Mouse (Mus musculus): ENCODE measurements around the gene Sin3b. TPM values are rescaled to one million over a fixed set of nuclear protein-coding genes. Genes with fewer than 3 reads are reported as not detected.
A peak's percentile ranks its signal among the peaks of the same experiment; 100 is the strongest.

The Sin3b gene
- polyA plus RNA-seq, 1 experiment from 2014 or later, result 169 TPM

DNA sequence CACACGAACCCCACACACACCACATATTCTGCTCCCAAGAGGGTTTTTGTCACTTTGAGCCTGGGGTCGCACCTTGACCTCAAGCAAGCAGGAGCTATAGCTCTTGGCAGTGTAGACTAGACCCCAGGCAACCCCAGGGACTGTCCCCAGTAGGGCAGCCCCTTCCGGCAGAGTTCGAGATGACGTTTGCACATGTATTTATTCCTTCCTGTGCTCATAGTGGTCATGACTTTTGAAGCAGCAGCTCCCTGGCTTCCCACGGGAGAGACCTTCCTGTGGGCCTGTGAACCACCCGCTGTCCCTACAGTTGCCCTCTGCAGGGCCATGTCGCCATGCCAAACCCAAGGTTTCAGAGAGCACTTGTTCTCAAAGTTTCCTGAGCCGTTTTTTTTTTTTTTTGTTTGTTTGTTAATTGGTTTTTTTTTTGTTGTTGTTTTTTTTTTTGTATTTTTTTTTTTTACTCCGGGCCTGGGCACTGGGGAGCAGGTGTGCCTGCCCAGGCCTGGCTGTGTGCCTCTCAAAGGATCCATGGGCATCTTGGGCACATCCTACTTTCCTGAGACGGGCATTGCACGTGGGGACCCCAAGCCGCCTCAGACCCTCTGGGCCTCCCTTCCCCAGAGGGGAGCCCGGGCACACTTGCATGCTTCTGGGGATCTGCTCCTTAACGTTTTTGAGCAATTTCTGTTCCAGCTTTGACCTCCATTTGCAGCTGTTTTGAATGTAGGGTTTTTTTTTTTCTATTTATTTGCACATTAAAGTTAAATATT lies 34.5 kb downstream of the Sin3b start:
- peaks cover 22% of the 10 kb centered on the region for H3K36me3 ChIP-seq (ENCODE audit: control insufficient read depth, insufficient read depth, low read length)
- ATAC-seq (ENCODE audit: insufficient read depth, low FRiP score, low TSS enrichment), result no peak

DNA sequence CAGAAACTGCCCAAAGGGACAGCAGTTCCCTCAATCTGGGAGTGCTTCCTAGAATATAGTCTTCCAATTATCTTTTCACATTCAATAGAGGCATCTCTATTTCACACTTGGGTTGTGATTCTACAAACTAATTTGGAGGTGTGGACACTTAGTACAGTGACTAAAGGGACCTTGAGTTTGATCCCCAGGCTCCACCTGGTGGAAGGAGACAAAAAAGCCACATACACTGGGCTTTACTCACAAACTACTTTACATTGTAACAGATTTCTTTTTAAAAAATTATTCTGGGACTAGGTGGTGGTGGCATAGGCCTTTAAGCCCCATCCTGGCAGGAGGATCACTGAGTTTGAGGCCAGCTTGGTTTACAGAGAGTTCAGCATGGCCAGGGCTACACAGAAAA lies 35.2 kb downstream of the Sin3b start:
- DNase-seq (ENCODE audit: low spot score) (no peak), ATAC-seq (ENCODE audit: insufficient read depth, low FRiP score, low TSS enrichment) (no peak)
- peaks cover 17% of the 10 kb centered on the region for H3K36me3 ChIP-seq (ENCODE audit: control insufficient read depth, insufficient read depth, low read length)
- no peak overlapping the region for H3K27ac ChIP-seq (ENCODE audit: low read depth, low read length)
- no peak overlapping the region for H3K4me2 ChIP-seq (ENCODE audit: low read depth)
- H3K9me3 ChIP-seq (ENCODE audit: control insufficient read depth, low read length), result no peaks in the 10 kb centered on the region
- no peaks in the 10 kb centered on the region for H3K4me1 ChIP-seq (ENCODE audit: control insufficient read depth, insufficient read depth, low read length)
- no peaks in the 10 kb centered on the region for H3K27me3 ChIP-seq (ENCODE audit: control insufficient read depth, insufficient read depth, low read length)
- no peak overlapping the region for H3K9ac ChIP-seq (ENCODE audit: low read length)
- no peak overlapping the region for H3K4me3 ChIP-seq (ENCODE audit: low read depth, low read length)

More for the DNA sequence above, 34.5 kb downstream of the Sin3b start:
- Histone ChIP-seq H3K9ac (ENCODE audit: low read length) (no peak overlapping the region), H3K27me3 (ENCODE audit: control insufficient read depth, insufficient read depth, low read length) (no peaks in the 10 kb centered on the region), H3K4me3 (ENCODE audit: low read depth, low read length) (no peak overlapping the region), H3K9me3 (ENCODE audit: control insufficient read depth, low read length) (no peaks in the 10 kb centered on the region), H3K4me1 (ENCODE audit: control insufficient read depth, insufficient read depth, low read length) (no peaks in the 10 kb centered on the region), H3K27ac (ENCODE audit: low read depth, low read length) (no peak overlapping the region), H3K4me2 (ENCODE audit: low read depth) (no peak overlapping the region)
- 93% methylated on average over 15 of the region's 15 CpGs for WGBS
- no peak for DNase-seq (ENCODE audit: low spot score)

DNA sequence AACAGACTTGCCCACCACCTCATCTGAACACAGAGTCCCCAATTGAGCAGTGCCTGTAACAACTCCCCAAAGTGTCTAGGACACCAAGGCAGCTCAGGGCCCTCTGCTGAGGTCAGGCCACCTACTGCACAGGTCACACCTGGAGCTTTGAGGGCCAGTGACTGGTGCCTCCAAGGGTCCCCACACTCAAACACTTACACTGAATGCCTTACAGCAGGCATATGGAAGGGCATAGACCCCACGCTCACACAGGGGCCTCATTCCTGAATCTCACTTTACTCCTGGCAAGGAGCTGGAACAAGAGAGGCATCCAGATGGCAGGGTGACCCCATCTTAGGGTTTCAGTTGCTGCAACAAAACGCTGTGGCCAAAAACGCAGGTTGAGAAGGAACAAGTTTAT lies 37.1 kb downstream of the Sin3b start:
- Histone ChIP-seq H3K36me3 (ENCODE audit: control insufficient read depth, insufficient read depth, low read length) (peaks cover 13% of the 10 kb centered on the region; the same call in 1 of the 2 replicates), H3K4me3 (ENCODE audit: low read depth, low read length) (no peak overlapping the region), H3K27ac (ENCODE audit: low read depth, low read length) (no peak overlapping the region), H3K9me3 (ENCODE audit: control insufficient read depth, low read length) (no peaks in the 10 kb centered on the region), H3K4me1 (ENCODE audit: control insufficient read depth, insufficient read depth, low read length) (no peaks in the 10 kb centered on the region), H3K9ac (ENCODE audit: low read length) (no peak overlapping the region), H3K4me2 (ENCODE audit: low read depth) (no peak overlapping the region), H3K27me3 (ENCODE audit: control insufficient read depth, insufficient read depth, low read length) (no peaks in the 10 kb centered on the region)
- WGBS, result 87% methylated on average over 3 of the region's 3 CpGs
- DNase-seq (ENCODE audit: low spot score), result no peak
- no peak for ATAC-seq (ENCODE audit: insufficient read depth, low FRiP score, low TSS enrichment)

DNA sequence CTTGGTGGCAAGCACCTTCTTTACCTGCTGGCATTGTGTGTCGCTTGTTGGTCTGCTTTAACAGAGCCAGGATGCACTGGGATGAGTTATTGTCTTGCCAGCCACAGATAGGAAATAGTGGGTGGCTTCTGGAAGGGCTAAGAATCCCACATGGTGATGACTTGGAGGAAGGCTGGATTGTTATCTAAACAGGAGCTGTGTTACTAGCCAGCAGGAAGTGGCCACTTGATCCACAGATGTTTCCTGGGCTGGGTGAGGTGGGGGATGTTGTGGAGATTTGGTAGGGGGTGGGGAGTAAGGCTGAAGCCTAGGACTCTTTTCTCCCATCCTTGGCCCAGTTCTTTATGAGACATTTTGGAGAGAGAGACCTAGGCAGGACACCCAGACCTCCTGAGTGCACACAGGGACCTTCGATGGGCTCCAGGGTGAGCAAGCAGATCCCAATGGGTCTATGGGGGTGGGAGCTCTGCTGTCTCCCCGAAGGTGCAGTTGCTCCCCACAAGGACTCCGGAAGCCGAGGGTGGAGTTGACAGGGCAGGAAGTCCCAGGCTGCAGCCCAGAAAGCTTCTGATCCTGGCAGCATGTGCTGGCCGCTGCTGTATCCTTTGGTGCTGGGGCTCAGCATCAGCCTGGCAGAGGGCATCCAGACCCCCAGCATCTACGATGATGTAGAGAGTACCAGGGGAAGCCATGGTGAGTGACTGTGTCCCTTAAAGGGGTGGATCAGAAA lies 38.4 kb downstream of the Sin3b start, which contains the start of gene F2rl3:
Gene F2rl3, plus strand, starts transcription at position 559 of the 730 bp plus-strand sequence.
- no peak within 1 kb of the TSS for H3K4me3 ChIP-seq (ENCODE audit: low read depth, low read length)
- H3K27ac ChIP-seq (ENCODE audit: low read depth, low read length), result no peak within 1 kb of the TSS
- H3K9ac ChIP-seq (ENCODE audit: low read length), result no peak within 1 kb of the TSS
- WGBS, result 74% methylated on average over 7 of the region's 7 CpGs
- H3K9me3 ChIP-seq (ENCODE audit: control insufficient read depth, low read length), result no peaks in the 10 kb centered on the region
- no peaks in the 10 kb centered on the region for H3K27me3 ChIP-seq (ENCODE audit: control insufficient read depth, insufficient read depth, low read length)
- no peaks in the 10 kb centered on the region for H3K4me1 ChIP-seq (ENCODE audit: control insufficient read depth, insufficient read depth, low read length)
- H3K4me2 ChIP-seq (ENCODE audit: low read depth), result no peak within 1 kb of the TSS
- no peak for ATAC-seq (ENCODE audit: insufficient read depth, low FRiP score, low TSS enrichment)
- DNase-seq (ENCODE audit: low spot score), result no peak
- peaks cover 12% of the 10 kb centered on the region; the same call in 1 of the 2 replicates for H3K36me3 ChIP-seq (ENCODE audit: control insufficient read depth, insufficient read depth, low read length)

DNA sequence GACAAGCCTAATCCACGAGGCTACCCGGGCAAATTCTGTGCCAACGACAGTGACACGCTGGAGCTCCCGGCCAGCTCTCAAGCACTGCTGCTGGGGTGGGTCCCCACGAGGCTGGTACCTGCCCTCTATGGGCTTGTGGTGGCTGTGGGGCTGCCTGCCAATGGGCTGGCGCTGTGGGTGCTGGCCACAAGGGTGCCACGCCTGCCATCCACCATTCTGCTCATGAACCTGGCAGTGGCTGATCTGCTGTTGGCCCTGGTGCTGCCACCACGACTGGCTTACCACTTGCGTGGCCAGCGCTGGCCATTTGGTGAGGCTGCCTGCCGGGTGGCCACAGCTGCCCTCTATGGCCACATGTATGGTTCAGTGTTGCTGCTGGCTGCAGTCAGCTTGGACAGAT lies 39.2 kb downstream of the Sin3b start:
- H3K27me3 ChIP-seq (ENCODE audit: control insufficient read depth, insufficient read depth, low read length), result no peaks in the 10 kb centered on the region
- no peak overlapping the region for H3K27ac ChIP-seq (ENCODE audit: low read depth, low read length)
- no peak for DNase-seq (ENCODE audit: low spot score)
- no peak overlapping the region for H3K4me2 ChIP-seq (ENCODE audit: low read depth)
- no peaks in the 10 kb centered on the region for H3K9me3 ChIP-seq (ENCODE audit: control insufficient read depth, low read length)
- H3K4me1 ChIP-seq (ENCODE audit: control insufficient read depth, insufficient read depth, low read length), result no peaks in the 10 kb centered on the region
- 87% methylated on average over 12 of the region's 12 CpGs for WGBS
- ATAC-seq (ENCODE audit: insufficient read depth, low FRiP score, low TSS enrichment), result no peak
- H3K4me3 ChIP-seq (ENCODE audit: low read depth, low read length), result no peak overlapping the region
- peaks cover 7% of the 10 kb centered on the region; the same call in 1 of the 2 replicates for H3K36me3 ChIP-seq (ENCODE audit: control insufficient read depth, insufficient read depth, low read length)
- no peak overlapping the region for H3K9ac ChIP-seq (ENCODE audit: low read length)

DNA sequence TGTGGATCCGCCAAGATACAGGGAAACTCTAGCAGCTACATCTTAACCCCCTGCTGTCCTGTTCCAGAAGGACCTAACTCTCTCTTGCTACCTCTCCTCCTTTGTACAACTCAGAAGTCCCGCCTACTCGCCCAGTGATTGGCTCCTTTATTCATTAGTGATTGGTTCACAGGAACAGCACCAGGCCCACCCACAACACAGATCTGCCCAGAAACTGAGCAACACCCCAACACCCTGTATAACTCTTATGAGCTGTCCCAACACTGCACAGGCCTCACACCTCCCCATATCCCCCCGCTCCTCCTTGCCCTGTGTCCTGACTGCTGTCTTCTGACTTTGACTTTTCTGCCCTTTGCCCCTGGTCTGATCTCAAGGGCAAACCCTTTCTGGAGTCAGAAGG lies 42.6 kb downstream of the Sin3b start:
- H3K4me3 ChIP-seq (ENCODE audit: low read depth, low read length), result no peak overlapping the region
- H3K9me3 ChIP-seq (ENCODE audit: control insufficient read depth, low read length), result no peaks in the 10 kb centered on the region
- no peaks in the 10 kb centered on the region for H3K36me3 ChIP-seq (ENCODE audit: control insufficient read depth, insufficient read depth, low read length)
- H3K9ac ChIP-seq (ENCODE audit: low read length), result no peak overlapping the region
- ATAC-seq (ENCODE audit: insufficient read depth, low FRiP score, low TSS enrichment), result peak; percentile 48; the same call in 1 of the 2 replicates
- no peaks in the 10 kb centered on the region for H3K4me1 ChIP-seq (ENCODE audit: control insufficient read depth, insufficient read depth, low read length)
- no peaks in the 10 kb centered on the region for H3K27me3 ChIP-seq (ENCODE audit: control insufficient read depth, insufficient read depth, low read length)
- no peak for DNase-seq (ENCODE audit: low spot score)
- no peak overlapping the region for H3K4me2 ChIP-seq (ENCODE audit: low read depth)
- no peak overlapping the region for H3K27ac ChIP-seq (ENCODE audit: low read depth, low read length)
- WGBS, result 74% methylated on average over 4 of the region's 4 CpGs

DNA sequence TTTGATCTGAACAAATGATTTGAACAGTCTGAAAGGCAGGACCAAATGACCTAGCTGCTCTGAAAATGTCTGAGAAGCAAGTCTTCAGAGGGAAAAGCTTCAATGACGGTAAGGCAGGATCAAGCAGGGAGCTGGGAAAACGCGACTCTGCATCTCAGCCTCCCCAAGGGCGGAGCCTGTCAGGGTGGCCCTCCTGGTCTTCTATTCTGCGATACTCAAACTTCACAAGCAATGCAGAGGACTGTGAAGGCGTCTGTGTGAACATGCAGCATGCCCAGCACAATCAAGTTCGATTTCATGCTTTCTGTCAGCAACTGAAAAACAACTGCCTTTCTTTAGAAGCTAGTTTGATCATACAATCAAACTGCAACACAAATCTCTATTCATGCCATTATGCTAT lies 43.7 kb downstream of the Sin3b start:
- no peaks in the 10 kb centered on the region for H3K27me3 ChIP-seq (ENCODE audit: control insufficient read depth, insufficient read depth, low read length)
- no peak for ATAC-seq (ENCODE audit: insufficient read depth, low FRiP score, low TSS enrichment)
- H3K27ac ChIP-seq (ENCODE audit: low read depth, low read length), result no peak overlapping the region
- H3K4me2 ChIP-seq (ENCODE audit: low read depth), result no peak overlapping the region
- no peak overlapping the region for H3K4me3 ChIP-seq (ENCODE audit: low read depth, low read length)
- 40% methylated on average over 7 of the region's 7 CpGs for WGBS
- H3K9me3 ChIP-seq (ENCODE audit: control insufficient read depth, low read length), result no peaks in the 10 kb centered on the region
- no peaks in the 10 kb centered on the region for H3K36me3 ChIP-seq (ENCODE audit: control insufficient read depth, insufficient read depth, low read length)
- no peak overlapping the region for H3K9ac ChIP-seq (ENCODE audit: low read length)
- no peaks in the 10 kb centered on the region for H3K4me1 ChIP-seq (ENCODE audit: control insufficient read depth, insufficient read depth, low read length)
- DNase-seq (ENCODE audit: low spot score), result no peak

DNA sequence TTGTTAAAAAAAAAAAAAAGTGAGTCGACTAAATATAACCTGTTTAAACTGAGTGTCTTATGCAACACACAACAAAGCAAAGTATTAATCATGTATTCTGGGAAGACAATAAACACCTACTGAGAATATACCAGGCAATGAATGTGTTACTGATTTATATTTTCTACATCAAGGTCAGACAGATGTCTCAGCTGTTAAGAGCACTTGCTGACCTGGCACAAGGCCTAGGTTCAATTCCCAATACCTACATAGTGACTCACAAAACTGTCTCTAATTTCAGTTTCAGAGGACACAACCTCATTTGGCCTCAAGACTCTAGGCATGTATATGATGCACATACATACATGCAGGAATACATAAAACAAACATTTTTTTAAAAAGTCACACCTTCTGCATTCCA lies 54.7 kb downstream of the Sin3b start:
- no peak overlapping the region for H3K27ac ChIP-seq (ENCODE audit: low read depth, low read length)
- H3K4me2 ChIP-seq (ENCODE audit: low read depth), result no peak overlapping the region
- 88% methylated on average over 1 of the region's 1 CpGs for WGBS
- H3K36me3 ChIP-seq (ENCODE audit: control insufficient read depth, insufficient read depth, low read length), result no peaks in the 10 kb centered on the region
- no peak overlapping the region for H3K4me3 ChIP-seq (ENCODE audit: low read depth, low read length)
- H3K4me1 ChIP-seq (ENCODE audit: control insufficient read depth, insufficient read depth, low read length), result no peaks in the 10 kb centered on the region
- DNase-seq (ENCODE audit: low spot score) (no peak), ATAC-seq (ENCODE audit: insufficient read depth, low FRiP score, low TSS enrichment) (no peak)
- no peaks in the 10 kb centered on the region for H3K27me3 ChIP-seq (ENCODE audit: control insufficient read depth, insufficient read depth, low read length)
- H3K9me3 ChIP-seq (ENCODE audit: control insufficient read depth, low read length), result no peaks in the 10 kb centered on the region
- no peak overlapping the region for H3K9ac ChIP-seq (ENCODE audit: low read length)

DNA sequence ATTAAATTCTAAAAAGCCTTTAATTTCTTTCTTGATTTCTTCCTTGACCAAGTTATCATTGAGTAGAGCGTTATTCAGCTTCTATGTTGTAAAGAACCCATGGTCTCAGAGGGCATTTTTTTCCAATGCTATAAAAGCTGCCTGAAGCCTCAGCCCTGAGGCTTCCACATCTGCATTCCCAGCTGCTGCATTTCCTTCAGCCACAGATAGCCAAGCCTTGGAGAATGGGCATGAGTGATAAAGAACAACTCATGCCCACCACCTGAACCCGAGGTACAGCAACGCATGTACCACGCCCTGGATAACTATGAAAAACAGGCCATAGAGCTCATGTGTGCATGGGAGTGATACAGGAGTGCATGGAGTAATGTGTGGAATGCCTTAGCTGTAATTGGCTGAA lies 57.6 kb downstream of the Sin3b start:
- Histone ChIP-seq H3K27me3 (ENCODE audit: control insufficient read depth, insufficient read depth, low read length) (no peaks in the 10 kb centered on the region), H3K9ac (ENCODE audit: low read length) (no peak overlapping the region), H3K4me3 (ENCODE audit: low read depth, low read length) (no peak overlapping the region), H3K27ac (ENCODE audit: low read depth, low read length) (no peak overlapping the region), H3K4me1 (ENCODE audit: control insufficient read depth, insufficient read depth, low read length) (no peaks in the 10 kb centered on the region), H3K36me3 (ENCODE audit: control insufficient read depth, insufficient read depth, low read length) (no peaks in the 10 kb centered on the region), H3K9me3 (ENCODE audit: control insufficient read depth, low read length) (no peaks in the 10 kb centered on the region), H3K4me2 (ENCODE audit: low read depth) (no peak overlapping the region)
- WGBS, result 92% methylated on average over 4 of the region's 4 CpGs
- ATAC-seq (ENCODE audit: insufficient read depth, low FRiP score, low TSS enrichment) (no peak), DNase-seq (ENCODE audit: low spot score) (no peak)
